Mouse (Mus musculus): ENCODE measurements around the gene Pbld2. TPM values are rescaled to one million over a fixed set of nuclear protein-coding genes. Genes with fewer than 3 reads are reported as not detected.
A peak's percentile ranks its signal among the peaks of the same experiment; 100 is the strongest.

Pbld2 gene
- total and polyA plus RNA-seq, 3 experiments: 0.19 to 0.72 (median 0.26) TPM

DNA sequence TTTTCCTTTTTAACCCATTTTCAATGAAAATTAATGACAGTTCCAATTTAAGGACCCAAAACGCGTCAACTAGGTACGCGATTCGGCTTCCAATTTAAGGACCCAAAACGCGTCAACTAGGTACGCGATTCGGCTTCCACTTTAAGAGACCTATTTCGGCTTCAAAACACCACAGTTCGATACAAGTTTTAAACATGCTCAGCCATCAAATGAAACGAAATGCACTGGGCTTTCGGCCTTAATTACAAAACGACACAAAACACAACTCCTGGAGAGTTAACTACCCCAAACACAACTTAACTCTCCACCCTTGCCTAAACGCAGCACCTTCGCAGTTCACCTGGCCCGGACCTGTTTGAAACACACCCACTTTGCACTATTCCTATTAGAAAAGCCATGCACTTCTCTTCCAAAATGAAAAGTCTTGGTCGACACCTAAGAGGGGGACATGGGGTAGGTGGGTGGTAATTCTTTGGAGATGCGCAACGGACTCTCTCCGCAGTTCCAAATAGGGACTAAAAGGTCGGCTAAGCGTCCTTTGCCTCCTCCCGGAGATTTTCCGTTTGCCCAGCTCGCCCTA lies 1.5 kb upstream of the Pbld2 start:
- H3K27ac ChIP-seq (ENCODE audit: insufficient read depth, low read depth): peak overlapping the region; percentile 97; the same call in 1 of the 2 replicates
- H3K79me2 ChIP-seq (replicated peaks; ENCODE audit: control insufficient read depth, extremely low read depth, insufficient read depth, poor library complexity, severe bottlenecking): peaks cover 51% of the 10 kb centered on the region
- H3K4me2 ChIP-seq (ENCODE audit: insufficient read depth, low read depth, poor library complexity, severe bottlenecking): peak overlapping the region; percentile 91; the same call in 1 of the 2 replicates
- peak overlapping the region; percentile 96 for H3K9ac ChIP-seq (ENCODE audit: insufficient read depth, low read depth)
- peaks cover 4 to 40% of the 10 kb centered on the region in 2 experiments; a peak in 3 of 4 replicates for H3K4me1 ChIP-seq (ENCODE audit: control insufficient read depth in 1 of 2, insufficient read depth in 2 of 2)
- no peaks in the 10 kb centered on the region for H3K27me3 ChIP-seq (replicated peaks)
- peak overlapping the region; percentile 91 to 95 (median 92) for H3K4me3 ChIP-seq (replicated peaks in 1 of 3; ENCODE audit: low read depth in 2 of 3, low read length in 2 of 3, poor library complexity in 1 of 3)
- in situ Hi-C loops (cut with MboI; ENCODE audit: low pct_ligation_motif_present, low pct_unique_long_range_greater_than_20kb, low sequenced_read_pairs): no loop called here
- H3K9me3 ChIP-seq (replicated peaks; ENCODE audit: low read length): no peaks in the 10 kb centered on the region
- H3K36me3 ChIP-seq (replicated peaks in 1 of 2; ENCODE audit: control insufficient read depth in 1 of 2, insufficient read depth in 1 of 2, low read length in 1 of 2): peaks cover 4 to 14% of the 10 kb centered on the region in 2 experiments
- peak; percentile 10 for DNase-seq (ENCODE audit: extremely low read depth)
- TF ChIP-seq TBP (conservative IDR thresholded peaks at IDR 0.05; ENCODE audit: low read depth, low read length): no peak
- TF ChIP-seq ELF1 (IDR thresholded peaks at IDR 0.05; ENCODE audit: low read depth, low read length): no peak
- no peak for TF ChIP-seq JUN (IDR thresholded peaks at IDR 0.05; ENCODE audit: insufficient read depth, low read depth, low read length)
- TF ChIP-seq UBTF (IDR thresholded peaks at IDR 0.05; ENCODE audit: low read depth, low read length): no peak
- no peak for TF ChIP-seq SIN3A (IDR thresholded peaks at IDR 0.05; ENCODE audit: low read length)
- TF ChIP-seq POLR2A (IDR thresholded peaks at IDR 0.05; ENCODE audit: low read depth, low read length): no peak
- dilution Hi-C loops (cut with MboI; ENCODE audit: extremely low pct_ligation_motif_present, extremely low pct_unique_long_range_greater_than_20kb, low sequenced_read_pairs): no loop called here

DNA sequence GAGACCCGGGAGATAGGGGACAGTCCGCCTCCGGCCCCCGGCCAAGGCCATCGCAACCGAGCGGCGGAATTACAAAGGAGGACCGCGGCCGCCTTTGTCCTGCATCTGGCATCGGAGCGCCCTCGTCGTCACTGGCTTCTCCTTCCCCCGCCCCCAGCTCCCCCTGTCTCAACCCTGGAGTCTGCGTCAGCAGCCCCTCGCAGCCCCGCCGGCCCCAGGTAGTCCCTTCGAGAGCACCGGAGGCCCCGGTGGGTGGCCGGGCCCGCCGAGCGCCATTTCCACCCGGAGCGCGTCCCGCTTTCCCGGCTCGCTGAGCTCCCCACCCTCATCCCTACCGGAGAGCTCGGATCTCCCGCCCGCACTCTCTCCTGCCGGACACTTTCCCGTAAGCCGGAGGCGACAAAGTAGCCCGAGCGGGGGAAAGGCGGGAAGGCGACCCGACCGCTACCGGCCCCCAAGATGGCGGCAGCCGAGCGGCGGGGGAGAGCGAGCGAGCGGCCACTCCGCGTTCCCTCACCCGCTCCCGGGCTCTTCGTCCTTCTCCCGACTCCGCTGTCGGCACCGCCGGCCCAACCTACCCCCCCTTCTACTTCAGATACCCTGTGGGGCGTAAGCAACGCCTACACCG lies 880 bp upstream of the Pbld2 start:
- peak; percentile 37 for DNase-seq (ENCODE audit: extremely low read depth)
- TF ChIP-seq CHD2 (IDR thresholded peaks at IDR 0.05; ENCODE audit: low read length) (no peak), BHLHE40 (IDR thresholded peaks at IDR 0.05; ENCODE audit: low read depth, low read length) (no peak), ZKSCAN1 (IDR thresholded peaks at IDR 0.05; ENCODE audit: borderline replicate concordance, low read depth, low read length) (no peak), ZNF384 (IDR thresholded peaks at IDR 0.05; ENCODE audit: low read depth, low read length) (no peak), USF2 (conservative IDR thresholded peaks at IDR 0.05; ENCODE audit: low read depth, low read length) (no peak), JUND (conservative IDR thresholded peaks at IDR 0.05; ENCODE audit: low read depth, low read length) (no peak), NRF1 (IDR thresholded peaks at IDR 0.05; ENCODE audit: low read depth, low read length) (no peak), JUN (IDR thresholded peaks at IDR 0.05; ENCODE audit: insufficient read depth, low read depth, low read length) (no peak)
- peak overlapping the region; percentile 97 for H3K27ac ChIP-seq (ENCODE audit: insufficient read depth, low read depth)
- H3K4me2 ChIP-seq (ENCODE audit: insufficient read depth, low read depth, poor library complexity, severe bottlenecking): 0 out of 2 replicates have a peak overlapping the region, but pooled peaks have one; percentile 91
- H3K36me3 ChIP-seq (replicated peaks in 1 of 2; ENCODE audit: control insufficient read depth in 1 of 2, insufficient read depth in 1 of 2, low read length in 1 of 2): peaks cover 0 to 9% of the 10 kb centered on the region in 2 experiments
- H3K9ac ChIP-seq (ENCODE audit: insufficient read depth, low read depth): peak overlapping the region; percentile 96
- peaks cover 47% of the 10 kb centered on the region for H3K79me2 ChIP-seq (replicated peaks; ENCODE audit: control insufficient read depth, extremely low read depth, insufficient read depth, poor library complexity, severe bottlenecking)
- dilution Hi-C loops (cut with MboI; ENCODE audit: extremely low pct_ligation_motif_present, extremely low pct_unique_long_range_greater_than_20kb, low sequenced_read_pairs): no loop called here
- H3K4me3 ChIP-seq (replicated peaks in 1 of 3; ENCODE audit: low read depth in 2 of 3, low read length in 2 of 3, poor library complexity in 1 of 3): peak overlapping the region; percentile 91 to 95 (median 92)
- no peaks in the 10 kb centered on the region for H3K27me3 ChIP-seq (replicated peaks)
- peaks cover 4 to 40% of the 10 kb centered on the region in 2 experiments; a peak in 3 of 4 replicates for H3K4me1 ChIP-seq (ENCODE audit: control insufficient read depth in 1 of 2, insufficient read depth in 2 of 2)
- no peaks in the 10 kb centered on the region for H3K9me3 ChIP-seq (replicated peaks; ENCODE audit: low read length)
- in situ Hi-C loops (cut with MboI; ENCODE audit: low pct_ligation_motif_present, low pct_unique_long_range_greater_than_20kb, low sequenced_read_pairs): no loop called here

All from CH12.LX (cell line).